Mouse (Mus musculus) hindbrain, embryonic 16.5 days (tissue): ENCODE data around the gene Faap20. TPM values are rescaled to one million over a fixed set of nuclear protein-coding genes. Genes with fewer than 3 reads are reported as not detected.

ENCODE experiments used
- ATAC-seq: fragments of 200-750 bp; cut with Nextera tagmentation; 2 replicates; pipeline ENCODE4 v1.8.0; 2017; ENCODE audit warnings: moderate TSS enrichment, moderate library complexity
- H3K27ac ChIP-seq: fragments of 300-500 bp; sonication (generic); 2 replicates; pipeline ENCODE4 v1.5.1; 2014; ENCODE audit warnings: low read depth, mild to moderate bottlenecking, control low read depth, low read length, moderate library complexity
- H3K27me3 ChIP-seq: fragments of 300-500 bp; sonication (generic); replicated peaks from 2 replicates; pipeline ENCODE4 v1.6.1; 2014; ENCODE audit warnings: low read length; ENCODE audit not compliant: control insufficient read depth, insufficient read depth
- H3K36me3 ChIP-seq: fragments of 300-500 bp; sonication (generic); 2 replicates; pipeline ENCODE4 v1.6.1; 2014; ENCODE audit warnings: mild to moderate bottlenecking, low read length, moderate library complexity, mixed read lengths; ENCODE audit not compliant: control insufficient read depth, insufficient read depth
- H3K4me1 ChIP-seq: fragments of 300-500 bp; sonication (generic); 2 replicates; pipeline ENCODE4 v1.6.1; 2014; ENCODE audit warnings: low read depth, low read length; ENCODE audit not compliant: control insufficient read depth, insufficient read depth
- H3K4me2 ChIP-seq: fragments of 300-500 bp; sonication (generic); 2 replicates; pipeline ENCODE4 v1.6.1; 2014; ENCODE audit warnings: mild to moderate bottlenecking, low read length, control low read depth, moderate library complexity
- H3K4me3 ChIP-seq: fragments of 300-500 bp; sonication (generic); 2 replicates; pipeline ENCODE4 v1.5.1; 2014; ENCODE audit warnings: mild to moderate bottlenecking, low read length, control low read depth, moderate library complexity
- H3K9ac ChIP-seq: fragments of 300-500 bp; sonication (generic); 2 replicates; pipeline ENCODE4 v1.6.1; 2014; ENCODE audit warnings: low read depth, mild to moderate bottlenecking, control low read depth, low read length, moderate library complexity
- H3K9me3 ChIP-seq: fragments of 300-500 bp; sonication (generic); 2 replicates; pipeline ENCODE4 v1.6.1; 2014; ENCODE audit warnings: mild to moderate bottlenecking, low read length, moderate library complexity; ENCODE audit not compliant: control insufficient read depth
- WGBS: fragments of 180-500 bp; shearing (Covaris S2); extraction: QIAGEN DNeasy Blood & Tissue Kit; methylation state at CpG from one replicate; pipeline ENCODE4 v1.1.7; 2014; 5-methylcytosine and 5-hydroxymethylcytosine counted together
- polyA plus RNA-seq: library from polyadenylated mRNA; unstranded; fragments of >200 nt; fragmentation: Nextera tagmentation; extraction: Ambion mirVana; gene quantifications from 2 replicates; pipeline ENCODE4 v1.2.1, GENCODE M21; 2015

The Faap20 gene
- polyA plus RNA-seq, 1 experiment from 2014 or later = 72.5 TPM

- peak overlapping the region; percentile 93 for H3K9ac ChIP-seq
- peak overlapping the region; percentile 98 for H3K4me2 ChIP-seq
- ATAC-seq = no peak
- H3K27ac ChIP-seq = 0 out of 2 replicates have a peak overlapping the region, but pooled peaks have one; percentile 7
- H3K36me3 ChIP-seq = no peaks in the 10 kb centered on the region
- peak overlapping the region; percentile 68 for H3K4me3 ChIP-seq
- 48% methylated on average over 12 of the region's 12 CpGs for WGBS
- H3K27me3 ChIP-seq = no peaks in the 10 kb centered on the region
- no peaks in the 10 kb centered on the region for H3K9me3 ChIP-seq
- peaks cover 67% of the 10 kb centered on the region for H3K4me1 ChIP-seq
Observed at GRCm38 (mm10) chr4:155219271-155220212, 30.1 kb upstream of the Faap20 start.

- H3K27ac ChIP-seq = peak overlapping the region; percentile 89
- no peaks in the 10 kb centered on the region for H3K36me3 ChIP-seq
- WGBS = 2% methylated on average over 14 of the region's 14 CpGs
- H3K9ac ChIP-seq = peak overlapping the region; percentile 93
- H3K4me3 ChIP-seq = peak overlapping the region; percentile 68
- peak overlapping the region; percentile 98 for H3K4me2 ChIP-seq
- no peak for ATAC-seq
- H3K9me3 ChIP-seq = no peaks in the 10 kb centered on the region
- no peaks in the 10 kb centered on the region for H3K27me3 ChIP-seq
- H3K4me1 ChIP-seq = peaks cover 58% of the 10 kb centered on the region
Observed at GRCm38 (mm10) chr4:155220213-155221100, 29.1 kb upstream of the Faap20 start.

DNA sequence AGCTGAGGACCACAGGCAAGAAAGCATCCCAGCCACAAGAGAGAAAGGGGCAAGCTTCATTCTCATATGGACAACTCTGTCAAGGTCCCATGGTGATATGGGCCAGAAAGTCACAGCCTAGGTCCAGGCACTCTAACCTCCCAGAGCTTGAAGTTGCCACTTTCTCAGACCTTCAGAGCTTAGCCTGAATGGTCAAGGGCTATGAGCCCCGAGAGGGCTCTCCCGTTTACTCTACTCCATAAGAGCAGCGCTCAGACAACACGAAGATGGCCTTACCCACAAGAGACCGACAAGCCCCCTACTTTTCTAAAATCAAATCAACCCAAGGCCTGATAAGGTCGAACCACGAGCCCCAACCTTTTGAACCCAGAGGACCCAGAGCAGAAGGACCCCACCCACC, 28.5 kb upstream of the Faap20 start:
- peak overlapping the region; percentile 98 for H3K4me2 ChIP-seq
- H3K9me3 ChIP-seq = no peaks in the 10 kb centered on the region
- peak overlapping the region; percentile 68 for H3K4me3 ChIP-seq
- peaks cover 52% of the 10 kb centered on the region for H3K4me1 ChIP-seq
- H3K36me3 ChIP-seq = no peaks in the 10 kb centered on the region
- H3K27ac ChIP-seq = peak overlapping the region; percentile 89
- no peak for ATAC-seq
- WGBS = 0% methylated on average over 7 of the region's 7 CpGs
- H3K27me3 ChIP-seq = no peaks in the 10 kb centered on the region
- H3K9ac ChIP-seq = peak overlapping the region; percentile 93

DNA sequence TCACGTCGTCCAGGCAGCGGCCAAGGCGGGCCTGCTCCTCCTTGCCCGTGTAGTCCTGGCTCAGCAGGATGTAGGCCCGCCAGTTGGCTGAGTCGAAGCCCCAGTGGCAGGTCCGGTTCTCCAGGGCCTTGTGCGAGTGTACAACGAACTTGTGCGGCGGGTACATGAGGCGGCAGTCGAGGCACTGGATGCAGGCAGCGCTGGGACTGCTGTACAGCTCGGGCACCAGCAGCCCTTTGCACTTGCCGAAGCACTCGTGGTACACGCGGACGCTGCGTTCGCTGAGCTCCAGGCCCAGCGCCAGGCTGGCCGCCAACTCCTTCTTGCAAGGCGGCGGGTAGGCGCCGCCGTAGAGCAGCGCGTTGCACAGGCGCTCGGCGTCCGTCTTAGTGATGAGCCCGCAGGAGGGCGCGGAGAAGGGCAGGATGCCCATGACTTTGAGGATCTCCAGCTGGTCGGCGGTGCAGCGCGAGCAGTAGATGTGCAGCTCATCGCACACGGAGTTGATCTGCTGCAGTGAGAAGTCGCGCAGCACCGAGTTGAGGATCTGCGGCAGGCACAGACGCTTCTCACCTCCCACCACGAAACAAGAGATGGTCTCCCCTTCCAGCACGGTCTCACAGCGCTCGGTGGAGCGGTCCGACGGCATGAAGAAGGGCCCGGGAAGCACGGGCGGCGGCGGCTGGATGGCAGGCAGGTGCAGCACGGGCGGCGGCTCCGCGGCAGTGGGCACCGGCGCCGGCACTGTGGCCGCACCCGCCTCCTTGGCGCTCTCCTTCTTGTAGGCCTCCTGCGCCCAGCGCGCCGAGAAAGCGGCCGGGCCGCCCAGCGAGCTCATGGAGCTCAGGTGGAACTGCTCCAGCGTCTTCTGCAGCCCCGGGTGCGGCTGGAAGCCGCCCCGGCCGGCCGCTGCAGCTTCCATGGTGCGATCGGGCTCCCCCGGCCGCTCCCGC, 27.7 kb upstream of the Faap20 start:
- Histone ChIP-seq H3K36me3 (no peaks in the 10 kb centered on the region), H3K4me3 (peak overlapping the region; percentile 68), H3K27me3 (no peaks in the 10 kb centered on the region), H3K9ac (peak overlapping the region; percentile 93), H3K4me2 (peak overlapping the region; percentile 98), H3K27ac (peak overlapping the region; percentile 89), H3K4me1 (peaks cover 44% of the 10 kb centered on the region), H3K9me3 (no peaks in the 10 kb centered on the region)
- ATAC-seq = no peak
- under 1% methylated on average over 72 of the region's 93 CpGs for WGBS

DNA sequence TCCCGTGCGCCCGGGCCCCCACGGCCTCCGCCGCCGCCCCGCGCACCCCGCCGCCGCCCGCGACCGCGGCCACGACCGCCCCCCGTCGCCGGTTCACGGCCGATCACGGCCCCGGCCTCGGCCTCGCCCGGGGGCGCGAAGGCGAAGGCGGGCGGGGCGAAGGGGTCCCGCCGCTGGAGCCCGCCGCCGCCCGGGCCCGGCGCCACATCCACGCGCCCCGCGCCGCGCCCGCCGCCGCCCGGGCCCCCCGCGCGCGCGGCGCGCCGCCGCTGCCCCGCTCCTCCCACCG, 27.1 kb upstream of the Faap20 start, which contains the start of gene Ski:
TSS of gene Ski (minus strand) at position 41 of the 289 bp plus-strand sequence.
- H3K27me3 ChIP-seq = no peaks in the 10 kb centered on the region
- H3K9me3 ChIP-seq = no peaks in the 10 kb centered on the region
- no peak for ATAC-seq
- H3K27ac ChIP-seq = peak within 1 kb of the TSS; percentile 96
- H3K4me1 ChIP-seq = peaks cover 38% of the 10 kb centered on the region
- H3K36me3 ChIP-seq = no peaks in the 10 kb centered on the region
- H3K4me3 ChIP-seq = peak within 1 kb of the TSS; percentile 68
- H3K9ac ChIP-seq = peak within 1 kb of the TSS; percentile 93
- peak within 1 kb of the TSS; percentile 98 for H3K4me2 ChIP-seq
- WGBS = no CpG with 5 or more reads among the region's 63 CpGs

GRCm38 (mm10) chr4:155222841-155223593, 26.6 kb upstream of the Faap20 start:
- H3K27ac ChIP-seq = peak overlapping the region; percentile 96
- H3K4me2 ChIP-seq = peak overlapping the region; percentile 98
- no peaks in the 10 kb centered on the region for H3K36me3 ChIP-seq
- no peaks in the 10 kb centered on the region for H3K27me3 ChIP-seq
- H3K9ac ChIP-seq = peak overlapping the region; percentile 93
- H3K4me1 ChIP-seq = peaks cover 32% of the 10 kb centered on the region
- no peaks in the 10 kb centered on the region for H3K9me3 ChIP-seq
- WGBS = under 1% methylated on average over 55 of the region's 116 CpGs
- H3K4me3 ChIP-seq = peak overlapping the region; percentile 68
- peak; percentile 100 for ATAC-seq

GRCm38 (mm10) chr4:155223594-155224528, 25.7 kb upstream of the Faap20 start:
- Histone ChIP-seq H3K4me3 (peak overlapping the region; percentile 54), H3K27ac (peak overlapping the region; percentile 96), H3K36me3 (no peaks in the 10 kb centered on the region), H3K27me3 (no peaks in the 10 kb centered on the region), H3K4me1 (peaks cover 24% of the 10 kb centered on the region), H3K9me3 (no peaks in the 10 kb centered on the region), H3K9ac (peak overlapping the region; percentile 91), H3K4me2 (peak overlapping the region; percentile 78)
- no peak for ATAC-seq
- WGBS = 30% methylated on average over 20 of the region's 20 CpGs
